Mouse (Mus musculus): ENCODE data around the gene Col28a1.

Gene Col28a1

GRCm38 (mm10) chr6:8118577-8118976 is 73.8 kb downstream of the Col28a1 start:
- DNase-seq: no peak

- DNase-seq: no peak
Measured at GRCm38 (mm10) chr6:8105870-8106706, 86.3 kb downstream of the Col28a1 start.

- DNase-seq: no peak
Measured at GRCm38 (mm10) chr6:8101224-8101623, 91.2 kb downstream of the Col28a1 start.

- DNase-seq: no peak
Measured at GRCm38 (mm10) chr6:8095856-8096255, 96.6 kb downstream of the Col28a1 start.

- DNase-seq: no peak
Measured at GRCm38 (mm10) chr6:8094160-8094953, 98.1 kb downstream of the Col28a1 start.

- no peak for DNase-seq
Measured at GRCm38 (mm10) chr6:8093556-8093955, 98.9 kb downstream of the Col28a1 start.

GRCm38 (mm10) chr6:8086847-8087246 is 105.6 kb downstream of the Col28a1 start:
- peak; percentile 27 to 42 for DNase-seq

GRCm38 (mm10) chr6:8084806-8085205 is 107.6 kb downstream of the Col28a1 start:
- no peak for DNase-seq

GRCm38 (mm10) chr6:8083196-8083595 is 109.2 kb downstream of the Col28a1 start:
- DNase-seq: no peak

- DNase-seq: peak; percentile 6 to 18
Measured at GRCm38 (mm10) chr6:8077572-8078146, 114.8 kb downstream of the Col28a1 start.

GRCm38 (mm10) chr6:8074914-8075313 is 117.5 kb downstream of the Col28a1 start:
- DNase-seq: no peak

- DNase-seq: no peak
Measured at GRCm38 (mm10) chr6:8068979-8069378, 123.4 kb downstream of the Col28a1 start.

GRCm38 (mm10) chr6:8068394-8068793 is 124.0 kb downstream of the Col28a1 start:
- no peak for DNase-seq

- DNase-seq: no peak
Measured at GRCm38 (mm10) chr6:8067124-8067523, 125.3 kb downstream of the Col28a1 start.

- peak; percentile 35 to 74 for DNase-seq
Measured at GRCm38 (mm10) chr6:8066208-8066607, 126.2 kb downstream of the Col28a1 start.

- DNase-seq: no peak
Measured at GRCm38 (mm10) chr6:8059199-8059598, 133.2 kb downstream of the Col28a1 start.

GRCm38 (mm10) chr6:8048216-8048615 is 144.2 kb downstream of the Col28a1 start:
- DNase-seq: no peak

GRCm38 (mm10) chr6:8046446-8046845 is 146.0 kb downstream of the Col28a1 start:
- peak; percentile 23 to 45 for DNase-seq

- no peak for DNase-seq
Measured at GRCm38 (mm10) chr6:8045825-8046224, 146.6 kb downstream of the Col28a1 start.

- no peak for DNase-seq
Measured at GRCm38 (mm10) chr6:8028711-8029110, 163.7 kb downstream of the Col28a1 start.

GRCm38 (mm10) chr6:8025332-8026129 is 166.9 kb downstream of the Col28a1 start:
- DNase-seq: no peak

GRCm38 (mm10) chr6:8023527-8023926 is 168.9 kb downstream of the Col28a1 start:
- DNase-seq: no peak

GRCm38 (mm10) chr6:7994736-7995135 is 197.7 kb downstream of the Col28a1 start:
- no peak for DNase-seq
